Mouse (Mus musculus): ENCODE results near the gene Rnase12. TPM values are rescaled to one million over a fixed set of nuclear protein-coding genes. Genes with fewer than 3 reads are reported as not detected.

The Rnase12 gene
- polyA plus RNA-seq, 1 experiment from 2014 or later, result not detected

DNA sequence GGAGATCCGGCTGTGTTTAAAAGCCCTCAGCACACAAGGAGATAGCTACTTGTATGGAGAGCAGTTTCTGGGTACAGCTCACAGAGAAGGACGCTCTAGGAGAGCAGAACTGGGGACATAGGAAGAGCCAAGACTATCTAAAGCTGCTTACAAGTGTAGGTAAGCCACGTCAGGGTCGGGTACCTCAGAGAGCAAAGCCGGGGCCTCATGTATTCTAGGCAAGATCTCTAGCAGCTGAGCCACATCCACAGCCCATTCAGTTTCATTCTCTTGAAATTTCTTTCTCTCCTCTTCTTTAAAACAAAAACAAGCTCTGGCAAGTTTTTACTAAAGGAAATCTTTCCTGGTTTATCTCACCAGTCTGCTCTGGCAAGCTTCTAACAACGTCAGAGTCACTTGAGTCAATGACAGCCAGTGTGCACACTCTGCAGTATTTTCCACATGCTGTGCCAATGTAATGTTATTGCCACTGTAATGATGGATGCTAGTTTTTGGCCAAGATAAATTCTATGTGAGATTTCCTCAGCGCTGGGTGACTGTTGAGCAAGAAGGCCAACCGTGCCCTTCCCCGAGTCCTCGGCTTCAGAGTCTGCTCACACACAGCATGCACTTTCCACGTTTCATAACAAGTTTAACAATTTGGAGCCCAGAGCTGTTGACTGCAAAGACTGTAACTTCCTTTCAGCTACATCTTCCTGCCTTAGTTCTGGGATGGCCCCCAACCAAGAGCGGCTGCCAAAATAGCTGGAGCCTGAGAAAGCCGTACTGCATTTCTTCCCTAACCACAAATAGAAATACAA, 49.3 kb downstream of the Rnase12 start:
- Histone ChIP-seq H3K36me3 (no peaks in the 10 kb centered on the region), H3K9me3 (no peaks in the 10 kb centered on the region), H3K4me3 (no peak overlapping the region), H3K9ac (no peak overlapping the region), H3K4me2 (replicated peaks) (no peak overlapping the region), H3K27ac (no peak overlapping the region), H3K4me1 (no peaks in the 10 kb centered on the region), H3K27me3 (no peaks in the 10 kb centered on the region)
- 82% methylated on average over 13 of the region's 13 CpGs for WGBS
- no peak for ATAC-seq (ENCODE audit: insufficient number of reproducible peaks, insufficient read depth, low FRiP score, low TSS enrichment)

DNA sequence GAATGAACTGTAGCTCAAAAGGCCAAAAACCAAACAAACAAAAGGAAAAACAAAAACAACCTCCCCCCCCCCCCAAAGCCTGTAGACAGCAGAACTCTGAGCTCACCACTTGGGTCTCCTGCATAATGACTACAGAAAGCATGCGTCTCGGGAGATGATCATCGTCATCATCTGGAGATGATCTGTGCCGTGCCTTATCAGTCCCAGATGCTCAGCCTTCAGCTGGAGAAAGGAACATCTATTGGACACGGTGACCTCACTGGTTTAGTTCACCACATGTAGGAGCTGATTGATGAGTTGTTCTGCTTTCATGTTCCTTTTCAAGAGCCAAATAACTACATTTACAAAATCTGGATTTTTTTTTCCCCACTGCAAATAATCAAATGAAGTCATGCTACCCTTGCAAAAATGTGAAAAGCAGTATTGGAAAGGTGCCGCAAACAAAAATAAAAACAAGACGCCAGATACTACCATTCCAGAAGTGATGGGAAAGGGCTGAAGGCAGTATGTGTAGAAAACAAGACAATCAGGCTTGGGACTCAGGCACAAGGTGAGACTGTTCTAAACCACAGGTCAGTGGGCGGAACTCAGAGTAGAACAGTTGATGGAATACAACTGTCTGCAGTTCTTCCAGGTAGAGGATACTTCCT, 50.2 kb downstream of the Rnase12 start, which contains the start of gene Rnase10:
Gene Rnase10, plus strand, starts transcription at position 600 of the 650 bp plus-strand sequence.
- H3K27me3 ChIP-seq, result no peaks in the 10 kb centered on the region
- no peaks in the 10 kb centered on the region for H3K36me3 ChIP-seq
- ATAC-seq (ENCODE audit: insufficient number of reproducible peaks, insufficient read depth, low FRiP score, low TSS enrichment), result no peak
- no peak within 1 kb of the TSS for H3K4me2 ChIP-seq (replicated peaks)
- no peak within 1 kb of the TSS for H3K9ac ChIP-seq
- no peak within 1 kb of the TSS for H3K27ac ChIP-seq
- no peak within 1 kb of the TSS for H3K4me3 ChIP-seq
- WGBS, result 49% methylated on average over 8 of the region's 8 CpGs
- no peaks in the 10 kb centered on the region for H3K4me1 ChIP-seq
- no peaks in the 10 kb centered on the region for H3K9me3 ChIP-seq

Other genes with a start within 250 kb of the Rnase12 start
- not detected in 2 replicates for gene Ccnb1ip1, start 249.9 kb downstream of the Rnase12 start, polyA plus RNA-seq (2016; fragmentation: Nextera tagmentation; extraction: Ambion mirVana)
- gene Parp2, start 249.8 kb downstream of the Rnase12 start, polyA plus RNA-seq (2016; fragmentation: Nextera tagmentation; extraction: Ambion mirVana), result 63.8 and 67.6 TPM in 2 replicates
- 3.5 and 5.7 TPM in 2 replicates for gene Tep1, start 187.1 kb downstream of the Rnase12 start, polyA plus RNA-seq (2016; fragmentation: Nextera tagmentation; extraction: Ambion mirVana)
- 0.22 and 0.46 TPM in 2 replicates for gene Klhl33, start 160.2 kb downstream of the Rnase12 start, polyA plus RNA-seq (2016; fragmentation: Nextera tagmentation; extraction: Ambion mirVana)
- gene Osgep, start 132.8 kb downstream of the Rnase12 start, polyA plus RNA-seq (2016; fragmentation: Nextera tagmentation; extraction: Ambion mirVana), result 162 and 166 TPM in 2 replicates
- 320 and 335 TPM in 2 replicates for gene Apex1, start 132.7 kb downstream of the Rnase12 start, polyA plus RNA-seq (2016; fragmentation: Nextera tagmentation; extraction: Ambion mirVana)
- gene Pip4p1, start 126.8 kb downstream of the Rnase12 start, polyA plus RNA-seq (2016; fragmentation: Nextera tagmentation; extraction: Ambion mirVana), result 54.5 and 57.6 TPM in 2 replicates
- gene Pnp, start 126.6 kb downstream of the Rnase12 start, polyA plus RNA-seq (2016; fragmentation: Nextera tagmentation; extraction: Ambion mirVana), result 48.8 and 49.9 TPM in 2 replicates
- not detected in 2 replicates for gene Gm49342, start 113.1 kb downstream of the Rnase12 start, polyA plus RNA-seq (2016; fragmentation: Nextera tagmentation; extraction: Ambion mirVana)
- gene Pnp2, start 101.7 kb downstream of the Rnase12 start, polyA plus RNA-seq (2016; fragmentation: Nextera tagmentation; extraction: Ambion mirVana), result 0.29 TPM in 1 of 2 replicates, not detected in the other
- gene Rnase10, start 49.9 kb downstream of the Rnase12 start, polyA plus RNA-seq (2016; fragmentation: Nextera tagmentation; extraction: Ambion mirVana), result not detected in 2 replicates
- gene Rnase9, start 15.8 kb downstream of the Rnase12 start, polyA plus RNA-seq (2016; fragmentation: Nextera tagmentation; extraction: Ambion mirVana), result not detected in 2 replicates
- not detected in 2 replicates for gene Rnase11, start 7.5 kb downstream of the Rnase12 start, polyA plus RNA-seq (2016; fragmentation: Nextera tagmentation; extraction: Ambion mirVana)
- not detected in 2 replicates for gene Olfr750, start 16.8 kb upstream of the Rnase12 start, polyA plus RNA-seq (2016; fragmentation: Nextera tagmentation; extraction: Ambion mirVana)
- gene Rnase4, start 33.4 kb upstream of the Rnase12 start, polyA plus RNA-seq (2016; fragmentation: Nextera tagmentation; extraction: Ambion mirVana), result 17.8 and 18.9 TPM in 2 replicates
- gene Ang, start 33.5 kb upstream of the Rnase12 start, polyA plus RNA-seq (2016; fragmentation: Nextera tagmentation; extraction: Ambion mirVana), result 4.1 and 4.5 TPM in 2 replicates
- not detected in 2 replicates for gene Eddm3b, start 56.8 kb upstream of the Rnase12 start, polyA plus RNA-seq (2016; fragmentation: Nextera tagmentation; extraction: Ambion mirVana)
- gene Rnase6, start 66.2 kb upstream of the Rnase12 start, polyA plus RNA-seq (2016; fragmentation: Nextera tagmentation; extraction: Ambion mirVana), result 0.28 and 0.29 TPM in 2 replicates
- not detected in 2 replicates for gene Rnase1, start 89.1 kb upstream of the Rnase12 start, polyA plus RNA-seq (2016; fragmentation: Nextera tagmentation; extraction: Ambion mirVana)
- not detected in 2 replicates for gene Rnase2b, start 104.6 kb upstream of the Rnase12 start, polyA plus RNA-seq (2016; fragmentation: Nextera tagmentation; extraction: Ambion mirVana)
- not detected in 2 replicates for gene Ang2, start 141.5 kb upstream of the Rnase12 start, polyA plus RNA-seq (2016; fragmentation: Nextera tagmentation; extraction: Ambion mirVana)
- gene Ear14, start 145.7 kb upstream of the Rnase12 start, polyA plus RNA-seq (2016; fragmentation: Nextera tagmentation; extraction: Ambion mirVana), result not detected in 2 replicates
- not detected in 2 replicates for gene Rnase2a, start 198.5 kb upstream of the Rnase12 start, polyA plus RNA-seq (2016; fragmentation: Nextera tagmentation; extraction: Ambion mirVana)